Mouse (Mus musculus): ENCODE measurements around the gene Nop2. TPM values are rescaled to one million over a fixed set of nuclear protein-coding genes. Genes with fewer than 3 reads are reported as not detected.

The Nop2 gene
- polyA plus RNA-seq, 1 experiment from 2014 or later: 101 TPM

- Histone ChIP-seq H3K27me3 (ENCODE audit: poor library complexity, severe bottlenecking) (no peaks in the 10 kb centered on the region), H3K4me3 (no peak overlapping the region), H3K36me3 (replicated peaks) (peaks cover 86% of the 10 kb centered on the region), H3K4me1 (peaks cover 40% of the 10 kb centered on the region), H3K27ac (peak overlapping the region; percentile 100; the same call in 1 of the 2 replicates), H3K9me3 (no peaks in the 10 kb centered on the region)
- no peak for DNase-seq (ENCODE audit: extremely low spot score, low spot score)
- WGBS: 91% methylated on average over 14 of the region's 14 CpGs
Observed at GRCm38 (mm10) chr6:125168086-125168485, 36.4 kb downstream of the Nop2 start.

- no peak overlapping the region for H3K27ac ChIP-seq
- DNase-seq (ENCODE audit: extremely low spot score, low spot score): no peak
- H3K4me1 ChIP-seq: peaks cover 28% of the 10 kb centered on the region
- H3K27me3 ChIP-seq (ENCODE audit: poor library complexity, severe bottlenecking): no peaks in the 10 kb centered on the region
- peaks cover 86% of the 10 kb centered on the region for H3K36me3 ChIP-seq (replicated peaks)
- H3K9me3 ChIP-seq: no peaks in the 10 kb centered on the region
- H3K4me3 ChIP-seq: no peak overlapping the region
- WGBS: 93% methylated on average over 6 of the region's 6 CpGs
Observed at GRCm38 (mm10) chr6:125170194-125170593, 38.5 kb downstream of the Nop2 start.

- Histone ChIP-seq H3K4me3 (no peak overlapping the region), H3K9me3 (no peaks in the 10 kb centered on the region), H3K27ac (no peak overlapping the region), H3K27me3 (ENCODE audit: poor library complexity, severe bottlenecking) (no peaks in the 10 kb centered on the region), H3K36me3 (replicated peaks) (peaks cover 100% of the 10 kb centered on the region), H3K4me1 (peaks cover 8% of the 10 kb centered on the region)
- no peak for DNase-seq (ENCODE audit: extremely low spot score, low spot score)
- 92% methylated on average over 2 of the region's 2 CpGs for WGBS
Observed at GRCm38 (mm10) chr6:125172474-125172873, 40.8 kb downstream of the Nop2 start.

- DNase-seq (ENCODE audit: extremely low spot score, low spot score): no peak
- Histone ChIP-seq H3K4me1 (0 out of 2 replicates have a peak, but pooled peaks cover under 1% of the 10 kb centered on the region), H3K36me3 (replicated peaks) (peaks cover 100% of the 10 kb centered on the region), H3K4me3 (no peak overlapping the region), H3K27ac (no peak overlapping the region), H3K9me3 (no peaks in the 10 kb centered on the region), H3K27me3 (ENCODE audit: poor library complexity, severe bottlenecking) (no peaks in the 10 kb centered on the region)
- WGBS: 97% methylated on average over 7 of the region's 7 CpGs
Observed at GRCm38 (mm10) chr6:125173256-125173655, 41.5 kb downstream of the Nop2 start.

GRCm38 (mm10) chr6:125175469-125175868 is 43.8 kb downstream of the Nop2 start:
- H3K27ac ChIP-seq: no peak overlapping the region
- no peaks in the 10 kb centered on the region for H3K4me1 ChIP-seq
- no peak for DNase-seq (ENCODE audit: extremely low spot score, low spot score)
- 90% methylated on average over 5 of the region's 5 CpGs for WGBS
- H3K9me3 ChIP-seq: no peaks in the 10 kb centered on the region
- no peaks in the 10 kb centered on the region for H3K27me3 ChIP-seq (ENCODE audit: poor library complexity, severe bottlenecking)
- no peak overlapping the region for H3K4me3 ChIP-seq
- H3K36me3 ChIP-seq (replicated peaks): peaks cover 100% of the 10 kb centered on the region

GRCm38 (mm10) chr6:125179601-125180000 is 47.9 kb downstream of the Nop2 start:
- no peak for DNase-seq (ENCODE audit: extremely low spot score, low spot score)
- H3K4me1 ChIP-seq: no peaks in the 10 kb centered on the region
- H3K4me3 ChIP-seq: no peak overlapping the region
- no peaks in the 10 kb centered on the region for H3K9me3 ChIP-seq
- H3K27ac ChIP-seq: no peak overlapping the region
- no peaks in the 10 kb centered on the region for H3K27me3 ChIP-seq (ENCODE audit: poor library complexity, severe bottlenecking)
- WGBS: 93% methylated on average over 7 of the region's 7 CpGs
- H3K36me3 ChIP-seq (replicated peaks): peaks cover 100% of the 10 kb centered on the region

- Histone ChIP-seq H3K9me3 (no peaks in the 10 kb centered on the region), H3K27ac (no peak overlapping the region), H3K4me1 (no peaks in the 10 kb centered on the region), H3K4me3 (no peak overlapping the region), H3K36me3 (replicated peaks) (peaks cover 100% of the 10 kb centered on the region), H3K27me3 (ENCODE audit: poor library complexity, severe bottlenecking) (no peaks in the 10 kb centered on the region)
- DNase-seq (ENCODE audit: extremely low spot score, low spot score): no peak
- 90% methylated on average over 5 of the region's 5 CpGs for WGBS
Observed at GRCm38 (mm10) chr6:125182133-125182532, 50.4 kb downstream of the Nop2 start.

- H3K36me3 ChIP-seq (replicated peaks): peaks cover 88% of the 10 kb centered on the region
- no peak for DNase-seq (ENCODE audit: extremely low spot score, low spot score)
Observed at GRCm38 (mm10) chr6:125186203-125186602, 54.5 kb downstream of the Nop2 start.

GRCm38 (mm10) chr6:125190816-125191215 is 59.1 kb downstream of the Nop2 start:
- DNase-seq (ENCODE audit: extremely low spot score, low spot score): no peak
- H3K27me3 ChIP-seq (ENCODE audit: poor library complexity, severe bottlenecking): no peaks in the 10 kb centered on the region
- H3K4me3 ChIP-seq: peak overlapping the region; percentile 77
- no peaks in the 10 kb centered on the region for H3K9me3 ChIP-seq
- H3K4me1 ChIP-seq: peaks cover 21% of the 10 kb centered on the region
- H3K27ac ChIP-seq: peak overlapping the region; percentile 99
- H3K36me3 ChIP-seq (replicated peaks): peaks cover 67% of the 10 kb centered on the region

More at GRCm38 (mm10) chr6:125186203-125186602, 54.5 kb downstream of the Nop2 start:
- H3K27ac ChIP-seq: no peak overlapping the region
- 94% methylated on average over 10 of the region's 10 CpGs for WGBS
- no peaks in the 10 kb centered on the region for H3K9me3 ChIP-seq
- no peaks in the 10 kb centered on the region for H3K27me3 ChIP-seq (ENCODE audit: poor library complexity, severe bottlenecking)
- no peak overlapping the region for H3K4me3 ChIP-seq
- H3K4me1 ChIP-seq: peaks cover 6% of the 10 kb centered on the region; the same call in 1 of the 2 replicates

- no peaks in the 10 kb centered on the region for H3K27me3 ChIP-seq (ENCODE audit: poor library complexity, severe bottlenecking)
- H3K4me3 ChIP-seq: peak within 1 kb of the TSS; percentile 77
- peak within 1 kb of the TSS; percentile 99 for H3K27ac ChIP-seq
- WGBS: under 1% methylated on average over 54 of the region's 54 CpGs
- H3K4me1 ChIP-seq: peaks cover 22% of the 10 kb centered on the region
- peak; percentile 99 for DNase-seq (ENCODE audit: extremely low spot score, low spot score)
- H3K9me3 ChIP-seq: no peaks in the 10 kb centered on the region
- peaks cover 61% of the 10 kb centered on the region for H3K36me3 ChIP-seq (replicated peaks)
Observed at GRCm38 (mm10) chr6:125191332-125192015, 59.8 kb downstream of the Nop2 start, which contains the start of the genes Ncapd2 and Mrpl51. Gene Ncapd2, minus strand, starts transcription at chr6:125191701. Gene Mrpl51, plus strand, starts transcription at chr6:125191801.

- Histone ChIP-seq H3K9me3 (no peaks in the 10 kb centered on the region), H3K27me3 (ENCODE audit: poor library complexity, severe bottlenecking) (no peaks in the 10 kb centered on the region), H3K4me3 (peak overlapping the region; percentile 77), H3K27ac (peak overlapping the region; percentile 99), H3K36me3 (replicated peaks) (peaks cover 55% of the 10 kb centered on the region), H3K4me1 (peaks cover 22% of the 10 kb centered on the region)
- under 1% methylated on average over 34 of the region's 34 CpGs for WGBS
- peak; percentile 92 for DNase-seq (ENCODE audit: extremely low spot score, low spot score)
Observed at GRCm38 (mm10) chr6:125192016-125192714, 60.5 kb downstream of the Nop2 start.

GRCm38 (mm10) chr6:125192841-125193240 is 61.1 kb downstream of the Nop2 start:
- H3K9me3 ChIP-seq: no peaks in the 10 kb centered on the region
- no peaks in the 10 kb centered on the region for H3K27me3 ChIP-seq (ENCODE audit: poor library complexity, severe bottlenecking)
- peaks cover 48% of the 10 kb centered on the region for H3K36me3 ChIP-seq (replicated peaks)
- 49% methylated on average over 5 of the region's 5 CpGs for WGBS
- H3K27ac ChIP-seq: peak overlapping the region; percentile 99
- peaks cover 22% of the 10 kb centered on the region for H3K4me1 ChIP-seq
- peak overlapping the region; percentile 77 for H3K4me3 ChIP-seq
- no peak for DNase-seq (ENCODE audit: extremely low spot score, low spot score)

- H3K4me3 ChIP-seq: peak overlapping the region; percentile 77; the same call in 1 of the 2 replicates
- no peaks in the 10 kb centered on the region for H3K27me3 ChIP-seq (ENCODE audit: poor library complexity, severe bottlenecking)
- no peak for DNase-seq (ENCODE audit: extremely low spot score, low spot score)
- H3K36me3 ChIP-seq (replicated peaks): peaks cover 42% of the 10 kb centered on the region
- WGBS: 83% methylated on average over 7 of the region's 7 CpGs
- H3K27ac ChIP-seq: no peak overlapping the region
- peaks cover 22% of the 10 kb centered on the region for H3K4me1 ChIP-seq
- no peaks in the 10 kb centered on the region for H3K9me3 ChIP-seq
Observed at GRCm38 (mm10) chr6:125193390-125193789, 61.7 kb downstream of the Nop2 start.
